ENCODE assay signal across 12 mouse cellular contexts in genomic region chr2:179565611-179566010, GRCm38 (mm10).
DNase-seq lines count a peak whose midpoint lies in the region; ATAC-seq lines count a peak whose summit lies in the region.
"Had no signal": no experiment of that assay in that cellular context is flagged by ENCODE, and none has a peak within 500 bp of the region (broad histone marks: within the 10 kb centered on the region; RNA-seq: fewer than 3 reads in every experiment).

No protein-coding gene starts in this region.

- WGBS in hindbrain, embryonic 13.5 days: 34% methylated on average over 12 of the region's 12 CpGs
- WGBS in hindbrain, embryonic 11.5 days: 41% methylated on average over 12 of the region's 12 CpGs
- WGBS in forebrain, embryonic 14.5 days: 34% methylated on average over 12 of the region's 12 CpGs
- 26% methylated on average over 12 of the region's 12 CpGs for WGBS in midbrain, embryonic 16.5 days

- peaks cover 42% of the 10 kb centered on the region for H3K4me1 ChIP-seq in hindbrain, embryonic 13.5 days (replicated peaks)
- H3K4me1 ChIP-seq in hindbrain, embryonic 11.5 days (replicated peaks; ENCODE audit: control insufficient read depth, insufficient read depth, low read length): no peaks in the 10 kb centered on the region
- peaks cover 15% of the 10 kb centered on the region for H3K4me1 ChIP-seq in forebrain, embryonic 14.5 days (ENCODE audit: control insufficient read depth, insufficient read depth, low read length)
- peaks cover 11% of the 10 kb centered on the region for H3K4me1 ChIP-seq in midbrain, embryonic 16.5 days (ENCODE audit: control insufficient read depth, insufficient read depth, low read length)

- no peak for ATAC-seq in hindbrain, embryonic 13.5 days (ENCODE audit: low FRiP score)
- no peak for ATAC-seq in hindbrain, embryonic 11.5 days (ENCODE audit: low FRiP score)
- peak; percentile 30; the same call in 1 of the 2 replicates for ATAC-seq in forebrain, embryonic 14.5 days
- ATAC-seq in midbrain, embryonic 16.5 days: peak; percentile 54

- H3K9ac ChIP-seq in hindbrain, embryonic 13.5 days: peak overlapping the region; percentile 35; the same call in 1 of the 2 replicates
- H3K9ac ChIP-seq in hindbrain, embryonic 11.5 days (ENCODE audit: low read depth, low read length): no peak overlapping the region
- H3K9ac ChIP-seq in forebrain, embryonic 14.5 days (ENCODE audit: low read length): no peak overlapping the region
- no peak overlapping the region for H3K9ac ChIP-seq in midbrain, embryonic 16.5 days (ENCODE audit: low read depth, low read length)
- H3K9ac ChIP-seq: heart, embryonic 15.5 days had no signal

- H3K4me2 ChIP-seq in hindbrain, embryonic 13.5 days: 0 out of 2 replicates have a peak overlapping the region, but pooled peaks have one; percentile 15
- no peak overlapping the region for H3K4me2 ChIP-seq in hindbrain, embryonic 11.5 days (replicated peaks; ENCODE audit: low read depth, low read length)
- no peak overlapping the region for H3K4me2 ChIP-seq in forebrain, embryonic 14.5 days (ENCODE audit: low read length)
- peak overlapping the region; percentile 4; the same call in 1 of the 2 replicates for H3K4me2 ChIP-seq in midbrain, embryonic 16.5 days (ENCODE audit: low read length)
- H3K4me2 ChIP-seq: heart, embryonic 15.5 days had no signal

- peak; percentile 12 to 15 for DNase-seq in cerebellum, postnatal 36 days
- no peak for DNase-seq in cerebellum, adult 9-10 months
- no peak for DNase-seq in hindbrain, embryonic 11.5 days (ENCODE audit: low spot score)
- peak; percentile 32 for DNase-seq in forebrain, embryonic 14.5 days (ENCODE audit: low spot score)
- DNase-seq in right cerebral cortex, postnatal 10 days (ENCODE audit: low spot score in 2 of 2): no peak
- DNase-seq in lung, postnatal 4 days: no peak
- DNase-seq: kidney, adult 18-20 months had no signal

- no peak overlapping the region for H3K4me3 ChIP-seq in hindbrain, embryonic 13.5 days
- no peak overlapping the region for H3K4me3 ChIP-seq in hindbrain, embryonic 11.5 days (ENCODE audit: low read depth, low read length)
- H3K4me3 ChIP-seq in forebrain, embryonic 14.5 days (ENCODE audit: low read depth, low read length): no peak overlapping the region
- no peak overlapping the region for H3K4me3 ChIP-seq in midbrain, embryonic 16.5 days (ENCODE audit: low read depth, low read length)
- H3K4me3 ChIP-seq: heart, embryonic 15.5 days; layer of hippocampus, adult 2 months had no signal

- no peaks in the 10 kb centered on the region for H3K36me3 ChIP-seq in hindbrain, embryonic 13.5 days
- no peaks in the 10 kb centered on the region for H3K36me3 ChIP-seq in hindbrain, embryonic 11.5 days (ENCODE audit: control insufficient read depth, insufficient read depth, low read length)
- no peaks in the 10 kb centered on the region for H3K36me3 ChIP-seq in forebrain, embryonic 14.5 days (ENCODE audit: control insufficient read depth, insufficient read depth, low read length)
- no peaks in the 10 kb centered on the region for H3K36me3 ChIP-seq in midbrain, embryonic 16.5 days (ENCODE audit: control insufficient read depth, insufficient read depth, low read length)
- H3K36me3 ChIP-seq: heart, embryonic 15.5 days had no signal

- H3K27ac ChIP-seq in hindbrain, embryonic 13.5 days: peak overlapping the region; percentile 55
- H3K27ac ChIP-seq in hindbrain, embryonic 11.5 days (ENCODE audit: low read depth, low read length): no peak overlapping the region
- peak overlapping the region; percentile 21; the same call in 1 of the 2 replicates for H3K27ac ChIP-seq in forebrain, embryonic 14.5 days (ENCODE audit: low read depth, low read length)
- no peak overlapping the region for H3K27ac ChIP-seq in midbrain, embryonic 16.5 days (ENCODE audit: low read length)
- H3K27ac ChIP-seq: heart, embryonic 15.5 days; layer of hippocampus, adult 2 months; macrophage had no signal

- no peaks in the 10 kb centered on the region for H3K27me3 ChIP-seq in hindbrain, embryonic 13.5 days
- H3K27me3 ChIP-seq in hindbrain, embryonic 11.5 days (ENCODE audit: control insufficient read depth, insufficient read depth, low read length): no peaks in the 10 kb centered on the region
- no peaks in the 10 kb centered on the region for H3K27me3 ChIP-seq in forebrain, embryonic 14.5 days (replicated peaks; ENCODE audit: control insufficient read depth, insufficient read depth, low read length)
- H3K27me3 ChIP-seq in midbrain, embryonic 16.5 days (ENCODE audit: control insufficient read depth, insufficient read depth, low read depth, low read length): no peaks in the 10 kb centered on the region

- H3K9me3 ChIP-seq in hindbrain, embryonic 13.5 days: no peaks in the 10 kb centered on the region
- no peaks in the 10 kb centered on the region for H3K9me3 ChIP-seq in hindbrain, embryonic 11.5 days (ENCODE audit: control insufficient read depth, low read length)
- no peaks in the 10 kb centered on the region for H3K9me3 ChIP-seq in forebrain, embryonic 14.5 days (replicated peaks; ENCODE audit: control insufficient read depth, low read length)
- no peaks in the 10 kb centered on the region; the same call in 1 of the 2 replicates for H3K9me3 ChIP-seq in midbrain, embryonic 16.5 days (replicated peaks; ENCODE audit: control insufficient read depth, low read length, poor library complexity, severe bottlenecking)
- H3K9me3 ChIP-seq: heart, embryonic 15.5 days had no signal

Comparison
In these comparisons a context has a peak if more than half of its experiments do, and no peak if none do; other contexts are left out.
1. DNase-seq: peak in cerebellum, postnatal 36 days (2 of 2) and forebrain, embryonic 14.5 days (single experiment); none in cerebellum, adult 9-10 months (single experiment), hindbrain, embryonic 11.5 days (single experiment), right cerebral cortex, postnatal 10 days (0 of 2) and lung, postnatal 4 days (0 of 2).
2. H3K27ac ChIP-seq: peak in hindbrain, embryonic 13.5 days (single experiment) and forebrain, embryonic 14.5 days (single experiment); none in hindbrain, embryonic 11.5 days (single experiment) and midbrain, embryonic 16.5 days (single experiment).
3. H3K4me2 ChIP-seq: peak in hindbrain, embryonic 13.5 days (single experiment) and midbrain, embryonic 16.5 days (single experiment); none in hindbrain, embryonic 11.5 days (single experiment) and forebrain, embryonic 14.5 days (single experiment).
4. ATAC-seq: peak in forebrain, embryonic 14.5 days (single experiment) and midbrain, embryonic 16.5 days (single experiment); none in hindbrain, embryonic 13.5 days (single experiment) and hindbrain, embryonic 11.5 days (single experiment).